Comparison of ENCODE assay signal across 20 mouse cellular contexts in genomic region chr13:42351675-42352074, GRCm38 (mm10). TPM values are rescaled to one million over a fixed set of nuclear protein-coding genes. Genes with fewer than 3 reads are reported as not detected.
"Had no signal": no experiment of that assay in that cellular context is flagged by ENCODE, and none has a peak within 500 bp of the region (broad histone marks: within the 10 kb centered on the region; RNA-seq: fewer than 3 reads in every experiment).

No protein-coding gene starts in this region.

- H3K4me3 ChIP-seq: kidney, embryonic 15.5 days; left cerebral cortex, adult 2 months; limb, embryonic 10.5 days; limb, embryonic 13.5 days; liver, embryonic 13.5 days; megakaryocyte, embryonic 14.5 days; midbrain, embryonic 10.5 days; midbrain, embryonic 13.5 days had no signal

- H3K27me3 ChIP-seq: kidney, embryonic 15.5 days; limb, embryonic 13.5 days; liver, embryonic 13.5 days; midbrain, embryonic 13.5 days had no signal

- H3K9ac ChIP-seq: kidney, embryonic 15.5 days; limb, embryonic 13.5 days; liver, embryonic 13.5 days; midbrain, embryonic 13.5 days had no signal

- ATAC-seq: intestine, postnatal 0 days; midbrain, embryonic 13.5 days; midbrain, embryonic 16.5 days had no signal

- H3K4me1 ChIP-seq: limb, embryonic 10.5 days; limb, embryonic 13.5 days; liver, embryonic 13.5 days; megakaryocyte, embryonic 14.5 days; midbrain, embryonic 13.5 days had no signal

- H3K4me2 ChIP-seq: kidney, embryonic 15.5 days; limb, embryonic 13.5 days; liver, embryonic 13.5 days; midbrain, embryonic 13.5 days had no signal

- DNase-seq: kidney, adult 2 months; kidney, postnatal 10 days; kidney, postnatal 36 days; layer of hippocampus, postnatal 36 days; liver; liver, embryonic 13.5 days; lung, adult 2 months; thymus, adult 2 months; thymus, postnatal 14 days; thymus, postnatal 4 days had no signal

- H3K27ac ChIP-seq: kidney, embryonic 15.5 days; left cerebral cortex, adult 2 months; limb, embryonic 10.5 days; limb, embryonic 13.5 days; liver, embryonic 13.5 days; midbrain, embryonic 10.5 days; midbrain, embryonic 13.5 days had no signal

- H3K36me3 ChIP-seq: kidney, embryonic 15.5 days; limb, embryonic 10.5 days; limb, embryonic 13.5 days; liver, embryonic 13.5 days; midbrain, embryonic 10.5 days; midbrain, embryonic 13.5 days had no signal

- H3K9me3 ChIP-seq: kidney, embryonic 15.5 days; limb, embryonic 10.5 days; liver, embryonic 13.5 days; midbrain, embryonic 10.5 days; midbrain, embryonic 13.5 days had no signal

RNA-seq across cellular contexts. Expression of gene Edn1, which starts 50.4 kb away (rescaled TPM):
- total RNA-seq: monocyte, adult 5-6 weeks had no signal
